Mouse (Mus musculus) embryo, embryonic 10 days (tissue): ENCODE data around the gene Kcnv2.

Source experiments
- DNase-seq: peaks from one replicate; pipeline ENCODE4 v3.0.0-alpha.2; 2015; ENCODE audit warnings: low spot score

Kcnv2 gene

GRCm38 (mm10) chr19:27322281-27322680, at the start of gene Kcnv2:
Gene Kcnv2, plus strand, starts transcription at chr19:27322588.
- no peak for DNase-seq

DNA sequence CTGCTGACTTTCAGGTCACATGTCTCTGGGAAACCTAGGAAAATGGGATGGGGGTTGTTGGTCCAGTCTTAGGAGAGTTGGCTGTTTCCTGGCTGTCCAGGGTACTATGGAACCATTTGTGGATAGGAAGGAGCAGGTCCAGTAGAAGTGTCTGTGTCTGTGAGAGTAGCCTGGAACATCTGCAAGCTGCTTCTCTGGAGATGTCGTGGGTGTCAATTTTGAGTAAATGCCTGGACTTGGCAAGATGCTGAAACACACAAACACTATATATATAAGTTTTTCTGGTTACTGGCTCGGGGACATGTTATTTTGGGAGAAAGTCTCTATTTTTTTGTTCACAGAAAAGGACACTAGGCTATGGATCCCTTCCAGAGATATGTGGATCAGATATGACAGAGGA, 49.0 kb upstream of the Kcnv2 start:
- no peak for DNase-seq

DNA sequence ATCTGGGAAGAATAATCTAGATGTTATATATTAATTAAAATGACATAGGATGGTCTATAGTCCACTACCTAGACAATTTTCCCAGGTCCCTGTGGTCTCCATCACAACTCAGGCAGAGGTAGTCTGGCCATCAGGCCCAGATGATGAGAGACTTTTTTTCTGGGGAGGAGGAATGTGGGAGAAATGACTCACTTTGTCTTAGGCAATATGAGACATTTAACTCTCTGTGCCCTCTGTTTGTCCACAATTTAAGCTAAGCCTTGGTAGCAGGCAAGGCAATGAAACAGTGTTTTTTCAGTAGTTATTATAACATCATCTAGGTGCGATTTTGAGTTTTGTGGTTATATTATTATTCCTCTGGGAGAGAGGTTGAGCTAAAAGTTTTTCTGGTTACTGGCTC, 48.0 kb upstream of the Kcnv2 start:
- no peak for DNase-seq

GRCm38 (mm10) chr19:27279174-27279573, 43.2 kb upstream of the Kcnv2 start:
- DNase-seq, result no peak

- no peak for DNase-seq
Observed at GRCm38 (mm10) chr19:27310039-27310438, 12.3 kb upstream of the Kcnv2 start.

- no peak for DNase-seq
Observed at GRCm38 (mm10) chr19:27311311-27311710, 11.1 kb upstream of the Kcnv2 start.

- DNase-seq, result no peak
Observed at GRCm38 (mm10) chr19:27312266-27313079, 9.9 kb upstream of the Kcnv2 start.

DNA sequence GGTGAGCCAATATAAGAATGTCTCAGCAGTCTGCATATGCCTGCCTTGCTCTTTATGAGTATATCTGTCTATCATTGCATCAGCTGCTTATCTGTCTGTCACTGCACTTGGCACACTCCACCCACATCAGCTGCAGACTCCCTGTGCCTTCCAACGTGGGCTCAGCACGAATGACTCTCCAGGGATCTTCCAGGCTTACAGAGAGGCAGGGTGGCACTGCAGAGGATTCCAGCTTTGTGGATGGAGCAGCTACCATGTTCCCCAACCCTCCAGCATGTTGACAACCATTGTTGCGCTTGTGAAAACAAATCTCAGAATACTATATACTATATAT, 9.3 kb upstream of the Kcnv2 start:
- no peak for DNase-seq

- no peak for DNase-seq
Observed at GRCm38 (mm10) chr19:27316313-27317258, 5.8 kb upstream of the Kcnv2 start.

DNA sequence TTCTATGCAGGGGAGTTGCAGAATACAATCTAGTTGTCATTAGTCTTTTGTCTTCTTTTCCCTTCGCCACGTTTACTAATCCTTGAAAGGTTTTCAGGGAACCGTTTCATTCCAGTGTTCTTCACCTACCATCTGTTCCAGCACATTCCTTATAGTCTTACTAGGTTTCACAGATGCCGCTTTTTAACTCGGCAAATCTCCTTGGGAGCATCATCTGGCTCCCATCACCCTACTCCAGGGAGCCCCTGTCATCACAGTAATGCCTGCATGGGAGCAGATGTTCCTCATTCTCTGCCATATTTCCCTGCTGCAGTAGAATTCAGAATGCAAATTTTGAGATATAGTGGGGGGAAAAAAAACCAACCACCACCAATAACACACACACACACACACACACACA, 5.1 kb upstream of the Kcnv2 start:
- DNase-seq, result peak; percentile 31

DNA sequence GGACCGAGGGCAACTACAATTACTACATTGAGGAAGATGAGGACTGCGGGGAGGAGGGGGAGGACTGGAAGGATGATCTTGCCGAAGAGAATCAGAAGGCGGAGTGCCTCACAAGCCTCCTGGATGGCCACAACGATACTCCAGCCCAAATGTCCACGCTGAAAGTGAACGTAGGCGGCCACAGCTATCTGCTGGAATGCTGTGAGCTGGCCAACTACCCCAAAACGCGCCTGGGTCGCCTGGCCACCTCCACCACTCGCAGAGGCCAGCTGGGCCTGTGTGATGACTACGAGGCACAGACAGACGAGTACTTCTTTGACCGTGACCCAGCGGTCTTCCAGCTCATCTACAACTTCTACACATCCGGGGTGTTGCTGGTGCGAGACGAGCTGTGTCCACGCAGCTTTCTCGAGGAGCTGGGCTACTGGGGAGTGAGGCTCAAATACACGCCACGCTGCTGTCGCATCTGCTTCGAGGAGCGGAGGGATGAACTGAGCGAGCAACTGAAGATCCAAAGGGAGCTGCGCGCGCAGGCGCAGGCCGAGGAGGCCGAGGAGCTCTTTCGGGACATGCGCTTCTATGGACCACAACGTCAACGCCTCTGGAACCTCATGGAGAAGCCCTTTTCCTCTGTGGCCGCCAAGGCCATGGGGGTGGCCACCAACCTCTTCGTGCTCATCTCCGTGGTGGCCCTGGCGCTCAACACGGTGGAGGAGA, 681 bp downstream of the Kcnv2 start:
- DNase-seq, result no peak

- DNase-seq, result no peak
Observed at GRCm38 (mm10) chr19:27325558-27325957, 3.2 kb downstream of the Kcnv2 start.

- no peak for DNase-seq
Observed at GRCm38 (mm10) chr19:27327569-27327968, 5.2 kb downstream of the Kcnv2 start.

DNA sequence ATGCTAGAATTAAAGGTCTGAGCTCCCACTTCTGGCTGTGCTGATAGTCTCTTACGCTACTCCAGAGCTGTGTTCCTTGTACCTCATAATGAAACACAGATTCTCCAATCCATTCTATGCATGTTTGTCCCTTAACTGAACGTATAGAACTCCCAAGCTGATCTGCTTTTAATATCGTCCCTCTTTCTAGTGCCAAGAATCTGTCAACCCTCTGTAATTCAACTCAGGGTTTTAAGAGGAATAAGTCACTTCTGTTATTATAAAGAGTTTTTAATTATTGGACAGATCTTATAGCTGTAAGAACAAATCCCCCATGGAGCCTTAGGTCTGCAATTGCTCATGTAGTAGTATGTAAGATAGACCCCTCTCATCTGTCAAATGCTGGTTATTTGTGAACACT, 5.8 kb downstream of the Kcnv2 start:
- DNase-seq, result no peak

- DNase-seq, result no peak
Observed at GRCm38 (mm10) chr19:27328644-27329043, 6.3 kb downstream of the Kcnv2 start.

DNA sequence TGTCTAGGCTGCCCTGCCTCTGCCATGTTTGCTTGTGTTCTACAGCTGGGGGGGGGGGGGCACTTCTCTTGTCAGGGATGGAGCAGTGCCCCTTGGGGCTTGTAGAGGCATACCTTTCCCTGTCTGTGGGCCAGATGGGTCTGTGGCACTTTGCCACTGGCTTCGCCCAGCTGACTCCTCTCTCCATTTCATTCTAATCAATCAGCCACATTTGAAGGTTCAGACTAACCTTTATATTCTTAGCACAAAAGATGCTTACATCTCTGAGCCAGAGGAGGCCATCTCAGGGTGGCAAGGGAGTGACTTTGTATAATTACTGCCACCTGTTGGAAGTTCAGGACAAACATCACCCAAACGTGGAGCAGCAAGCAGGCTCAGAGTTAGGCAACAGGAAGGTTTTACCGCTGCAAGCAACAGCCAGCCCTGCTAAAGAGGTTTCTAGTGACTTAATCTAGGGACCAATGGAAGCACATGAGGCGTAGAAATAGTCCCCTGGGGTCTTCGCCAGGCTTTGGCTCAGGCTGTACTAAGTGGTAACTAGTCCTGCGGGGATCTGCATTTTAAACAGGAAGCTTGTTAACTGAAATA, 9.9 kb downstream of the Kcnv2 start:
- DNase-seq, result peak; percentile 57

DNA sequence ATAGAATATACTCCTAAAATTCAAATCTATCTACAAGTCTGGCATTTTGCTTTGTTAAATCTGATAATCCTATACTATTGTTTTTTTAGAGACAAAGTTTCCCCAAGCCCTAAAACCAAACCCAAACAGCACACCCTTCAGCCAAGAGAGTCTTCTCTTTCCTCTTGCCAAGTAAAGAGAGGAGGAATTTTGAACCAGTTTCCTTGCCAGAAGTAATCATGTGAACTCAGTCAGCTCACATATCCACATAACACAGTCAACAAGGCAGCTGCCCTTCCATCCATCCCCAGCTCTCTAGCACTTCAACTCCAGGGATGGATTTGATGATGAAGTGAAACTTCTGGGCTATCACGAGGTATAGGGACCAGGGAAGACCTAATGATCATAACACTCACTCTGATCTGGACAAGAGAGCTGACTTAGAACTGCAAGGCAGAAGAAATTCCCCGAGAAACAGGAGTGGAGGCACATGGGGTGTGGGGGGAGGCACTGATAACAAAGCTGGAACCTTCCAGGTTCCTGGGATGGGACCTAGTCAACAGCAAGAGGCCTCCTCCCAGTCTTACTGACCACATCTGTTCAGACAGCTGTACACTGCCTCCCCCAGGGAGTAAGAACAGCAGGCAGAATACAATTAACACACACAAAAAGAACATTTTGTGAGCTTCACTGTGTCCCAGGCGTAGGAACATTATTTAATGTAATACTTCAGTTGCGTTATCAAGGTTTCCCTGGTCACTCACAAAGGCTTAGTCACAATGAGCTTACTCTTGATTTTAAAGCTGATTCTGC, 13.9 kb downstream of the Kcnv2 start:
- DNase-seq, result no peak

GRCm38 (mm10) chr19:27346501-27346900, 24.1 kb downstream of the Kcnv2 start:
- DNase-seq, result no peak

DNA sequence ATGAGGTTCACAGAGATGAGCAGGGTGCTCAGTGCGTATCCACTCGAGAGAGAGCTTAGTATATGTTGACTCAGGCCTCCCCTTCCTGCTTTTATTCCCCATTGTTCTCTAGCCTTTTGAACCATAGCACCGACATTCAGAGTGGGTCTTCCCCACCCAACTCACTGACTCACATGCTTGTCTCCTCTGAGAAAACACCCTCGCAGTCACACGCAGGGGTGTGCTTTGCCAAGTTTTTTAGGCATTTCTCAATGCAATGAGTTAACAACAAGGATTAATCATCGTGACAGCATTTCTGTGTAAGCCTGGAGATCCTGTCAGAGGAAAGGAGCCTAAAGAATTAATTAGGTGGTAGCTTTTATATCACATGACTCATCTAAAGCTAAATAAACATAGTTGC, 29.3 kb downstream of the Kcnv2 start:
- DNase-seq, result no peak

GRCm38 (mm10) chr19:27360381-27360780, 38.0 kb downstream of the Kcnv2 start:
- DNase-seq, result no peak

- no peak for DNase-seq
Observed at GRCm38 (mm10) chr19:27363891-27364290, 41.5 kb downstream of the Kcnv2 start.
